Mouse (Mus musculus): ENCODE results near the gene Maats1. TPM values are rescaled to one million over a fixed set of nuclear protein-coding genes. Genes with fewer than 3 reads are reported as not detected.

Gene Maats1
- polyA plus RNA-seq, 1 experiment from 2014 or later: not detected

DNA sequence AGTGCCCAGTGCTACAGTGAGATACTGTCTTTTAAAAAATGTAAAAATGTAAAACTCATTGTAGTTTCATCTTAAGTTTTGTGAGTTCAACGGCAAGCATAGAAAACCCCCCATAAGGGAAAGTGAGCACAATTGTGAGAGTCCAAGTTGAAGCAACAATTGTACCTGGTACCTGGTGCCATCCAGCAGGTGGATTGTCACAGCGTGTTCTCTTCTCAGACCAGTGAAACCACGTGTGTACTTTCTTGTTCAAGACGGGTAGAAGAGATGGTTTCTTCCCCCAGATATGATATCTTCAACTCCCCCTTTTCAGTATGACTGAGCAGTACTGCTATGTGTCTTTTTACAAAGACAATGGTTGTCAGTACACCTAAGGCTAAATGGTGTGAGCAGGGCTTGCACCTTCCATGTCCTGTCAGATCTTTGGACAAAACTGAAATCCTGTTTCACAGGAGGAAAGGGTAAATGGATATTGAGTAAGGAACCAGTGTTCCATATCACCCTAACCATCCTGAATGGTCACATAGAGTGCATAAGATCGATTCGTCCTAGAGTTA lies 16.4 kb upstream of the Maats1 start:
- Histone ChIP-seq H3K9ac (ENCODE audit: low read length) (no peak overlapping the region), H3K27ac (replicated peaks in 1 of 2; ENCODE audit: control insufficient read depth in 1 of 2, insufficient read depth in 1 of 2, low read depth in 2 of 2, low read length in 2 of 2) (no peak overlapping the region), H3K9me3 (ENCODE audit: control insufficient read depth, low read length) (no peaks in the 10 kb centered on the region), H3K36me3 (ENCODE audit: control insufficient read depth, insufficient read depth, low read length) (peaks cover 10% of the 10 kb centered on the region), H3K4me2 (ENCODE audit: low read length) (no peak overlapping the region), H3K27me3 (ENCODE audit: control insufficient read depth, insufficient read depth, low read length) (no peaks in the 10 kb centered on the region), H3K4me3 (ENCODE audit: control insufficient read depth in 1 of 2, insufficient read depth in 1 of 2, low read depth in 1 of 2, low read length in 2 of 2) (no peak overlapping the region), H3K4me1 (ENCODE audit: control insufficient read depth in 2 of 2, insufficient read depth in 2 of 2, low read length in 2 of 2) (peaks cover 25 to 45% of the 10 kb centered on the region in 2 experiments)
- WGBS: 90% methylated on average over 6 of the region's 6 CpGs
- ATAC-seq (ENCODE audit: insufficient number of reproducible peaks, insufficient read depth, low FRiP score, low read depth): no peak

DNA sequence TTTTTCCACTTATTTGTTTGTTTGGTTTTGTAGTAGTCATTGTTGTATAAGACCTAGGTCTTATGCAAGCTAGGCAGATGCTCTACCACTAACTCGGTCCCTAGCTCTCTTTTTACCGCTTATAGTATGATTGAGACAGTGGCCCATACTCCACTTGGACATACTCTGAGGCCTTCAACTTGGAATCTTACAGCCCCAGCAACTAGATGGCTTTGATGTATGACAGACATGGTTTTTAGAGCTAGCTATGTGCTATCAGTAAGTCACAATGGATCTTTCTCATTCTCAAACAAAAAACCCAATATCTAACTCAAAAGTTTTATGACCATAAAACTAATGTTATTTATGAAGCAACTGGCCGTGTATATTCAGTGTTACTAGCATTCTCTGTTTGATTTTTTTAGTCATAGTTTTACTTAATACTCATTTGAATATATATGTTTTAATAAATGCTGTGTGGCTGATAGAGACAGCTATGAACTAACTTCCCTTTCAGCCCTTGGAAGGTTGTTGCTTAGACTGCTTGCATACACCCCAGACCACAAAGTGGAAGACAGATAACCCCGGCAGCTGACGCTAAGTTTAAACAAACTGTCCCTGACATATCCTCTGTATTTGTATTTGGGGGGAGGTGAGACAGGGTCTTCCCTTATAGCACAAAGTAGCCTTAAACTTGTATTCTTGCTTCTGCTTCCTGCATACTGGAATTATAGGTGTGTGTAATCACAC lies 12.4 kb upstream of the Maats1 start:
- H3K4me1 ChIP-seq (ENCODE audit: control insufficient read depth in 2 of 2, insufficient read depth in 2 of 2, low read length in 2 of 2): peaks cover 19 to 47% of the 10 kb centered on the region in 2 experiments
- H3K9me3 ChIP-seq (ENCODE audit: control insufficient read depth, low read length): no peaks in the 10 kb centered on the region
- no peak for ATAC-seq (ENCODE audit: insufficient number of reproducible peaks, insufficient read depth, low FRiP score, low read depth)
- H3K9ac ChIP-seq (ENCODE audit: low read length): no peak overlapping the region
- H3K27ac ChIP-seq (replicated peaks in 1 of 2; ENCODE audit: control insufficient read depth in 1 of 2, insufficient read depth in 1 of 2, low read depth in 2 of 2, low read length in 2 of 2): no peak overlapping the region
- H3K36me3 ChIP-seq (ENCODE audit: control insufficient read depth, insufficient read depth, low read length): peaks cover 41% of the 10 kb centered on the region
- H3K4me3 ChIP-seq (ENCODE audit: control insufficient read depth in 1 of 2, insufficient read depth in 1 of 2, low read depth in 1 of 2, low read length in 2 of 2): no peak overlapping the region
- H3K27me3 ChIP-seq (ENCODE audit: control insufficient read depth, insufficient read depth, low read length): no peaks in the 10 kb centered on the region
- no peak overlapping the region for H3K4me2 ChIP-seq (ENCODE audit: low read length)
- 61% methylated on average over 5 of the region's 5 CpGs for WGBS

DNA sequence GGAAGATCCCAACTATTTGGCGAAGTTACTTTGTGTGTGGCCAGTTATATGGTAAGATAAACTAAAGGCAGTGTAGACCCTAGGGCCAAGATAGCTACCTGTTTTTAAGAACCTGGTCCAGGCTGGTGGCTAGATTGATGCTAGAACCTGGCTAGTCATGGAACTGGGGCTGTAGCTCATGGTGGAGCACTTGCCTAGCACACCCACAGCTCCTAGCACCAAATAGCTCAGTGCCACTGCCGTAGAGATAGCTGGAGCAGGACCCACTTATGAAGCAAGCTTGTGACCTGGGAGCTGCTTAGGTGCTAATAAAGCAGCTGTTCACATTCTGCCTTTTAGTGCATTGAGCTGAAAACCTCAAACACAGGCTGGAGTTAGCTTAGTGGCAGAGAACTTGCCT lies 11.7 kb upstream of the Maats1 start:
- H3K27ac ChIP-seq (replicated peaks in 1 of 2; ENCODE audit: control insufficient read depth in 1 of 2, insufficient read depth in 1 of 2, low read depth in 2 of 2, low read length in 2 of 2): 0 out of 4 replicates have a peak overlapping the region, but pooled peaks have one; percentile 11 to 27
- no peaks in the 10 kb centered on the region for H3K27me3 ChIP-seq (ENCODE audit: control insufficient read depth, insufficient read depth, low read length)
- H3K4me3 ChIP-seq (ENCODE audit: control insufficient read depth in 1 of 2, insufficient read depth in 1 of 2, low read depth in 1 of 2, low read length in 2 of 2): no peak overlapping the region
- 65% methylated on average over 2 of the region's 2 CpGs for WGBS
- H3K36me3 ChIP-seq (ENCODE audit: control insufficient read depth, insufficient read depth, low read length): peaks cover 47% of the 10 kb centered on the region
- no peak overlapping the region for H3K9ac ChIP-seq (ENCODE audit: low read length)
- H3K9me3 ChIP-seq (ENCODE audit: control insufficient read depth, low read length): no peaks in the 10 kb centered on the region
- H3K4me1 ChIP-seq (ENCODE audit: control insufficient read depth in 2 of 2, insufficient read depth in 2 of 2, low read length in 2 of 2): peaks cover 19 to 44% of the 10 kb centered on the region in 2 experiments
- H3K4me2 ChIP-seq (ENCODE audit: low read length): no peak overlapping the region
- no peak for ATAC-seq (ENCODE audit: insufficient number of reproducible peaks, insufficient read depth, low FRiP score, low read depth)

DNA sequence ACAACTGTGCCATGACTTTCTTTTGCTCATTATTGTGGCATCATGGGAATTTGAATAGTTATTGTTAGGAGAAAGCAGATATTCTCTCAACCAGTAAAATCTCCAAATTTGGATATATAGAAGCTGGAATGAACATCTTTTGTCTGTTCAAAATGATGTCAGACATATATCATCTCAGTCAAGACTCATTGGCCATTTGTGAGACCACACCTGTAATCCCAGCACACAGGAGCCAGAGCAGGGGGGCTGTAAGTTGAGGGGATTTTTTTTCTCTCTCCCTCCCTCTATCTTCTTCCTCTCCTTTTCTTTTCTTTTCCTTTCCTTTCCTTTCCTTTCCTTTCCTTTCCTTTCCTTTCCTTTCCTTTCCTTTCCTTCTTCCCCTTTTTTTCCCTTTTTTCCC lies 10.9 kb upstream of the Maats1 start:
- H3K36me3 ChIP-seq (ENCODE audit: control insufficient read depth, insufficient read depth, low read length): peaks cover 47% of the 10 kb centered on the region
- H3K9me3 ChIP-seq (ENCODE audit: control insufficient read depth, low read length): no peaks in the 10 kb centered on the region
- H3K27me3 ChIP-seq (ENCODE audit: control insufficient read depth, insufficient read depth, low read length): no peaks in the 10 kb centered on the region
- no peak overlapping the region for H3K9ac ChIP-seq (ENCODE audit: low read length)
- H3K4me2 ChIP-seq (ENCODE audit: low read length): no peak overlapping the region
- no peak for ATAC-seq (ENCODE audit: insufficient number of reproducible peaks, insufficient read depth, low FRiP score, low read depth)
- H3K27ac ChIP-seq (replicated peaks in 1 of 2; ENCODE audit: control insufficient read depth in 1 of 2, insufficient read depth in 1 of 2, low read depth in 2 of 2, low read length in 2 of 2): no peak overlapping the region
- H3K4me3 ChIP-seq (ENCODE audit: control insufficient read depth in 1 of 2, insufficient read depth in 1 of 2, low read depth in 1 of 2, low read length in 2 of 2): no peak overlapping the region
- peaks cover 19 to 51% of the 10 kb centered on the region in 2 experiments for H3K4me1 ChIP-seq (ENCODE audit: control insufficient read depth in 2 of 2, insufficient read depth in 2 of 2, low read length in 2 of 2)

DNA sequence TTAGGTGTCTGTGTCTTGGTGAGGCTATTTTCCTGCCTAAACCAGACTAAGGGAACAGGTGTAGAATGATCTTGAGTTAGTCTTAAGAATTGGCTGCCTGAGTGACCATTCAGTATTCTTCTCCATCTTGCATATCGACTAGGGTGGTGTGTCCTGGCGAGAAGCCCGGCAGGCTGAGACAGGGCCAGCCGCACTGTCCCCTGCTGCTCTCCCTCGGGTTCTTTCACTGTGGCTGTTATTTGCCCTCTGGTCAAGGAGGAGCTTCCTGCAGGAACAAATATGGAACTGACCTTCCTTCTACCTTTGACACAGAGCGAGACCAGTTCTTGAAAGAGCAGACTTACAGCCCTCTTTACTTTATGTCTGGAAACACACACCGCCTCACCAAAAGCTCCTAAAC lies 10.1 kb upstream of the Maats1 start:
- Histone ChIP-seq H3K9me3 (ENCODE audit: control insufficient read depth, low read length) (no peaks in the 10 kb centered on the region), H3K4me3 (ENCODE audit: control insufficient read depth in 1 of 2, insufficient read depth in 1 of 2, low read depth in 1 of 2, low read length in 2 of 2) (no peak overlapping the region), H3K4me2 (ENCODE audit: low read length) (peak overlapping the region; percentile 37), H3K4me1 (ENCODE audit: control insufficient read depth in 2 of 2, insufficient read depth in 2 of 2, low read length in 2 of 2) (peaks cover 19 to 56% of the 10 kb centered on the region in 2 experiments), H3K27ac (replicated peaks in 1 of 2; ENCODE audit: control insufficient read depth in 1 of 2, insufficient read depth in 1 of 2, low read depth in 2 of 2, low read length in 2 of 2) (peak overlapping the region; percentile 60 to 85), H3K9ac (ENCODE audit: low read length) (peak overlapping the region; percentile 57), H3K27me3 (ENCODE audit: control insufficient read depth, insufficient read depth, low read length) (no peaks in the 10 kb centered on the region), H3K36me3 (ENCODE audit: control insufficient read depth, insufficient read depth, low read length) (peaks cover 47% of the 10 kb centered on the region)
- no peak for ATAC-seq (ENCODE audit: insufficient number of reproducible peaks, insufficient read depth, low FRiP score, low read depth)
- 33% methylated on average over 7 of the region's 7 CpGs for WGBS

DNA sequence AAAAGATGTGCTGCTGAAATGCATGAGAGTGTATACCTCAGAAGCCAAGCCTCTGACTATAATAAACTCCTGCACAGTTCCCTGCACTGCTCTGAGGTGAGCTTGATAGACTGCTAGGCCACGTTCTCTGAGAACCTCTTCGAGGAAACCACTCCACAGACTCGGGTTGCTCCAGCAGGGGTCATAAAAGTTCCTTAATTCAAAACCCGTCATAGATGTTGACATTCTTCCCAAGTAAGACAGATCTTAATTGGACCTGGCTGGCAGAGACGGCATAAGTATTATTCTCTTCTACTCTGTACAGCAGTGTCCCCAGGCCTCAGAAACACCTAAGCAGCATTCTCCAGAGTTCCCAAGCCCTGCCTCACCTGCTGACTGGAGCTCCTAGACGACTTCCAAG lies 9.0 kb upstream of the Maats1 start:
- peak overlapping the region; percentile 36 for H3K4me2 ChIP-seq (ENCODE audit: low read length)
- peaks cover 17 to 60% of the 10 kb centered on the region in 2 experiments for H3K4me1 ChIP-seq (ENCODE audit: control insufficient read depth in 2 of 2, insufficient read depth in 2 of 2, low read length in 2 of 2)
- H3K27ac ChIP-seq (replicated peaks in 1 of 2; ENCODE audit: control insufficient read depth in 1 of 2, insufficient read depth in 1 of 2, low read depth in 2 of 2, low read length in 2 of 2): peak overlapping the region; percentile 85
- peak overlapping the region; percentile 3; the same call in 1 of the 2 replicates for H3K9ac ChIP-seq (ENCODE audit: low read length)
- H3K4me3 ChIP-seq (ENCODE audit: control insufficient read depth in 1 of 2, insufficient read depth in 1 of 2, low read depth in 1 of 2, low read length in 2 of 2): no peak overlapping the region
- no peak for ATAC-seq (ENCODE audit: insufficient number of reproducible peaks, insufficient read depth, low FRiP score, low read depth)
- H3K9me3 ChIP-seq (ENCODE audit: control insufficient read depth, low read length): no peaks in the 10 kb centered on the region
- peaks cover 42% of the 10 kb centered on the region for H3K36me3 ChIP-seq (ENCODE audit: control insufficient read depth, insufficient read depth, low read length)
- no peaks in the 10 kb centered on the region for H3K27me3 ChIP-seq (ENCODE audit: control insufficient read depth, insufficient read depth, low read length)
- WGBS: 27% methylated on average over 6 of the region's 6 CpGs

DNA sequence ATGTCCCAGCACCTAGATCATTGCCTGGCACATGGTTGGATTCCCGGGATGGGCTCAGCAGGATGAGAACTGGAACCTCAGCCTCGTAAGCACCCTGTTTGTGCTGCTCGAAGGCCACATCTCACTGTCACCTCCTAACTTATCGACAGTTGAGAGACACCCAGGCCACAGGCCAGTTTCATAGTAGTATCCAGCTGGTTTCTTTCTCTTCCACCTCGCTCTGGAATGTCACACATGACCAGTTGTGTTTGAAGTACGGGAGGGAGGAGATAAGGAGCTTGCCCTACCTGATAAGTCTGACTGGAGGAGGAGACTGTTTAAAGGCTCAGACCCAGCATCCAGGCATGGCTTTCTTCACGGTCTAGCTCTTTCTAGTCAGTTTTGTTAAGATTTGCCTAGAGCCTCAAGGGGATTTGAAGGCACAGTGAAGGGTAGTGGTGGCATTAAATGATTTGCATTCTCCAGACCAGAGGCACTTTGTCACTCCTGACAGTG lies 8.5 kb upstream of the Maats1 start:
- Histone ChIP-seq H3K4me3 (ENCODE audit: control insufficient read depth in 1 of 2, insufficient read depth in 1 of 2, low read depth in 1 of 2, low read length in 2 of 2) (no peak overlapping the region; a peak in 2 of 4 replicates), H3K4me1 (ENCODE audit: control insufficient read depth in 2 of 2, insufficient read depth in 2 of 2, low read length in 2 of 2) (peaks cover 17 to 60% of the 10 kb centered on the region in 2 experiments), H3K27ac (replicated peaks in 1 of 2; ENCODE audit: control insufficient read depth in 1 of 2, insufficient read depth in 1 of 2, low read depth in 2 of 2, low read length in 2 of 2) (peak overlapping the region; percentile 85), H3K9ac (ENCODE audit: low read length) (peak overlapping the region; percentile 34; the same call in 1 of the 2 replicates), H3K9me3 (ENCODE audit: control insufficient read depth, low read length) (no peaks in the 10 kb centered on the region), H3K4me2 (ENCODE audit: low read length) (peak overlapping the region; percentile 36), H3K27me3 (ENCODE audit: control insufficient read depth, insufficient read depth, low read length) (no peaks in the 10 kb centered on the region), H3K36me3 (ENCODE audit: control insufficient read depth, insufficient read depth, low read length) (peaks cover 40% of the 10 kb centered on the region)
- WGBS: 6% methylated on average over 7 of the region's 7 CpGs
- ATAC-seq (ENCODE audit: insufficient number of reproducible peaks, insufficient read depth, low FRiP score, low read depth): peak; percentile 84

Data from heart, embryonic 14.5 days (tissue).